Mouse (Mus musculus): Measurements from ENCODE around the gene Kalrn.
"Not testable (repeated sequence)": the region's sequence is repeated elsewhere in the genome, so short reads cannot be mapped to it uniquely, and the experiment has no call there.

The Kalrn gene

DNA sequence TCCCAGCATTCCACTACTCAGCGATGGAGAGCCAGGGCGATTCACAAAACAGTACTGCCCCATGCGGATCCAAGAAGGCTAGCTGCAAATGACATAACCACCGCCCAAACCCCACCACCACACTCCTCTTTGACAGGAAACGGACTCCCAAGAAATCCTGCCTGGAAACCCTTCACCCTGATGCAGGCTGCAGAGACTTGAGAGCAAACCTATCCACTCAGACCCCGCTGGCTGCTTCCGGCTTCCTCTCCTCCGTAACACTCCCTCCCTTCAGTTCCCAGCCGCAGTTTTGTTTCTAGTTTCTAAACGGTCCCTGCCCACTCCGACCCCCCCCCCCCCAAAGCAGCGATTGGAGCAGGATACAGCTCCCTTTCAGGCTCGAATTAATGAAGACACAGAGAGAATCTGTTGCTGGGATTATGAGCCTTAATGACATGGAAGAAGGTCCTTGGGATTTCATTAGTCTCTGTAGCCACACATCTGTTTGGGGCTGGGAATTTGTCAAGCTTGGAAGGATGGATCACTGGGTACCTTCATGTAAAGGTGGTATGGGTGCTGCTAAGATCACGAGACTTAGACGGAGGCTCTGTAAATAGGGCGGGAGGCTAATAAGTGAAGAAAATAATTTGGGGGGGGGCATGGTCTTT lies 478.8 kb downstream of the Kalrn start:
- peak; percentile 55 for DNase-seq

DNA sequence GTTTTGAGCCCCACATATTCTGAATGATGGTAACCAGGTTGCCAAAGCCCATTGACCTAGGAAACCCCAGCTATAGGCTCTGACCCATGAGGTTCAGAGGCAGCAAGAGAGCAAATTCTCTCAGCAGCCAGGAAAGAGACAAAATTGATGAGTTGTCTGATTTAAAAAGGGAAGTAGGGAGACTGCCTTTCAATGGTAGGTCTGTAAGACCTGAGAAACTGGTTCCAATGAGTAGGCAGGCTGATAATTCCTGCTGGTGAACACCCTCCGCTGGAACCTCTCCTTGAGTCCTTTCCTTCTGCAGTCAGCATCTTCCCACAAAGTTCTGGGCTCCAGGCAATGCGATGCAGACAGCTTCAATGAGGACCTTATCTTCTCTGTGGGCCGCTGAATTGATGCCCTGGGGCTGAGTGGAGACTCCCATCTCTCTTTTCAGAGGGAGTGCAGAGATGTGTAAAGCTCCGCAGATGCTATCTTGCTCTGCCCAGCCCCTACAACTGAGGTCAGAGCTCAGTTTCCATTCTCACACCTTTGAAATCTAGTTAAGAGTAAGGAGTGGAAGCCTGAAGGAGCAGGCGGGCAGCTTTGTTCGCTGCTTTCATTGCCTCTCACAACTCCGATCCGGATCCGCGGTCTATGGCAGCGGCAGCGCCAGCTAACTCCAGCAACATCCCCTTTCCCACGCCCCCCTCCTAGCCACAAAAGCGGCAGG lies 479.4 kb downstream of the Kalrn start:
- DNase-seq: no peak

DNA sequence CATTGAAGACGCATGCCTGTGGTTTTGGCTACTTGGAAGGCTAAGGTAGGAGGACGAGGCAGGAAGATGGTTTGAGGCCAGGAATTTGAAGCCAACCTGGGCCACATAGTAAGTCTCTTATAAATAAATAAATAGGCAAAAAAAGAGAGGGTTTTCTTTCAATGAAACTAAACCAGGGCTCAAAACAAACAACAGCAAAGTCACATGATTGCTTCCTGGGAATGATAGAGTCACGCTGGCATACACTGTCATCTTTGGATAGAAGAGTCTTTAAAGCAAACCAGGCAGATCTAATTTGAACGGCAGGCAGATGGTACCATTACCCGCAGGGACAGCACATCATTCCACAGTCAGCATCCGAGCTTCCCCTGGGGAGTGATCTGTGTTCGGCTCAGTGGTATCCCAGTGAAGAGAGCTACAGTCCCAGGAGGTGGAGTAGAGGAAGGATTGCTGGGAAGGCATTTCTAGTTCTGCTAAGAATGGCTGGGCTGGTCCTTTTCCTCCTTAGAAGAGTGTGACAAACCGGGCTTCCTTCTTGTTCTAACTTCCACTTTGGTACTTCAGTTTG lies 483.7 kb downstream of the Kalrn start:
- no peak for DNase-seq

DNA sequence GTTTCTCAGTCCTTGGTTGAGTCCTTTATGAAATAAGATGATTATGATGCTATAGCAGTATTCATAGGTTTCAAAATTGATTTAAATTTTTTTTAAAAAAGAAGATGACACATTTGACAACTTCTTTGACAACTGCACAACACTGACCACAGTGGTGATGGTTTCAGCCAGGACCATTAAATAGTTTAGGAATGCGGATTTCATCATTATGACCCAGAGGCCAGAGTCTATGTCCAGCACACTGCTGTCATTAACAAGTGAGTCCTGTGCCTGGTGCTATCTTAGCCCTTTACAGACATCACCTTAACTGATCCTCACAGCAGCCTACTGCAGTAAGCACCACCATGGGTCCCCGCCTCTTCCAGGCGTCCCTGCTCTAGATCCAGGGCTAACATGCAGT lies 484.3 kb downstream of the Kalrn start:
- DNase-seq: no peak

DNA sequence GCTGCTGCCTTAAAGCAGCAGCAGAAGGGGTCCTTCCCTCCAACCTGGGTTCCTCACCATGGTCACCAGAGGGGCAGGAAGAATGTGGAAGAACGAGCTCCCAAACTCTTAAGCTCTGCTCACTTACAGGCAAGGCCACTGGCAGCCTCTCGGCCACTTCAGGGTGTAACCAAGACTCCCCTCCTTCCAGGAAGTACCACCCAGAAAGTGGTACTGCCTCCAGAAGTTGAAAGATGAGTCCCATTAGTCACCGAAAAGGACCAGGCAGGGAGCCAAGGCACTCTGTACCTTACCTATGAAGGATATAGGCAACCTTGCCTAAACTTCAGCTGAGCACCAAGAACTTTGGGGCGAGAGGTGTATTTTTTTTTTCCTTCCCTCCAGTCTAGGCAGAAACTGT lies 485.0 kb downstream of the Kalrn start:
- DNase-seq: no peak

DNA sequence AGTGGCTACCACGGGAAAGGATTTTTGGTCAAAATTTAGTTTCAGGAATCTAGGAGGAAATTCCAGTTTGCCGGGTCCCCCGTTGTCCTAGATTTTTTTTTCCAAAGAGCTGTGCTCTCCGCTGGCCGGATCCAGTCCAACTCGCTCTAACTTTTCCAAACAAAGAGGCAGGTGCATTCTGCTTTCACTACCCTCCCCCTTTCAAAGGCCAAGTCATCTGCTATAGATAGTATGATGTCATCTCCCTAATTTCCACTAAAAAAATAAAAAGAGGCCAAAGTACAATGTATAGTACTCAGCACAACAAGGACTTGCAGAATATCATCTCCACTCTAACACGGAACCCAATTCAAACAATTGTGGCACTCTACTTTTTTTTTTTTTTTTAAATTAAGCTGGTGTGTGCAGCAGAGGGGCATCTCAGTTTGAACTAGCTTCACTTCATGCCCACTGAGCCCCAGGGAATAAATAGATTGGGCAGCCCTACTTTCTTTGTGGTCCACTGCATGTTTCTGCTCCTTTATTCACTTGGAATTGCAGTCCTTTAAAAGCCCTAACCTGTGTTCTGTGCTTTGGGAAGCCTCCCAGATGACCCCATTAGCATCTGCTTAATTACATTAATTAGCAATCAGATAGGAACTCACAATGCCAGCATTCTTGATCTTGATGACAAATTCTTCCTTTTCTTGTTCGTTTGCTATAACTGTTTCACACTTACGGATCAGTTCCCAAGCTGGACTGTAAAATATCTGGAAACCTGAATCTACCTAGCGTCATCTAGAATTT lies 489.0 kb downstream of the Kalrn start:
- no peak for DNase-seq

DNA sequence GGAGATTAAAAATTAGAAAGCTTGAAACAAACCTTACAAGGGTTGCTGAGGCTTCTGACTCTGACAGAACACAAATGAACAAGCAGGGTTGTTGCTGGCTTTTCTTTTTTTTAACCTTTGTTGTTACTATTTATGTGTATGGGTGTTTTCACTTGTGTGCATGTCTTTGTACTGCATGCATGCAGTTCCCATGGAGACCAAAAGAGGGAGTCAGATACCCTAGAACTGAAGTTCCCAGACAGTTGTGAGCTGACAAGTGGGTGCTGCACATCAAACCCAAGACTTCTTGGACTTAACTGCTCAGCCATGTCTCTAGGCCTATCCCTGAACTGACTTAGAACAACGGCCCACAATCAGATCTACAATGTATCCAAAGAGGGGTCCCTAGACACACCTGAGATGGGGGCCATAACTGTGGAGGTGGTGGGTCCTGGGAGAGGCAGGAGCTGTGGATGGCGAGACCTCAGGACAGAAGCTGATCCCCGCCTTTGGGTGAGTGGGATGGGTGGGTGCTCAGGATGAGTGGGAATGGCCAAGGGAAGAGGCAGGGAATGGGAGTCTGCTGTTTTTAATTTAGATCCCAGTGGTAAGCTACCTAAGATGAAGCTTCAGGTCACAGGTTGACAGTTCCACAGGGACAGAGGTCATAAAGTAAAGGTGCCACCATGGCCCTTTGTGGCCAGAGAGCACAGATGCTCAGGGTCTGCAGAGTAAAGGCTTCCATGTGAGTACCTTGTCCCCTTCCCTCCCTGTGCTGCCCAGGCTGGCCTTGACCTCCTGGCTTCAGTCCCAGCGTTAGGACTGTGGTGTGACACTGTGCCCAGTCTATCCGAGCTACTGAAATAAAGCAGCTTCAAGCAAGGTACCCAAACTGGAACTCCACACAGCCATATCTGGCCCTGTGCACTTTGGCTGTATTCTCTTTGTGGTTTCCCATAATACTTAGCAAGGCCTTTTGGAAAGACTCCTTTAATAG lies 490.6 kb downstream of the Kalrn start:
- no peak for DNase-seq

DNA sequence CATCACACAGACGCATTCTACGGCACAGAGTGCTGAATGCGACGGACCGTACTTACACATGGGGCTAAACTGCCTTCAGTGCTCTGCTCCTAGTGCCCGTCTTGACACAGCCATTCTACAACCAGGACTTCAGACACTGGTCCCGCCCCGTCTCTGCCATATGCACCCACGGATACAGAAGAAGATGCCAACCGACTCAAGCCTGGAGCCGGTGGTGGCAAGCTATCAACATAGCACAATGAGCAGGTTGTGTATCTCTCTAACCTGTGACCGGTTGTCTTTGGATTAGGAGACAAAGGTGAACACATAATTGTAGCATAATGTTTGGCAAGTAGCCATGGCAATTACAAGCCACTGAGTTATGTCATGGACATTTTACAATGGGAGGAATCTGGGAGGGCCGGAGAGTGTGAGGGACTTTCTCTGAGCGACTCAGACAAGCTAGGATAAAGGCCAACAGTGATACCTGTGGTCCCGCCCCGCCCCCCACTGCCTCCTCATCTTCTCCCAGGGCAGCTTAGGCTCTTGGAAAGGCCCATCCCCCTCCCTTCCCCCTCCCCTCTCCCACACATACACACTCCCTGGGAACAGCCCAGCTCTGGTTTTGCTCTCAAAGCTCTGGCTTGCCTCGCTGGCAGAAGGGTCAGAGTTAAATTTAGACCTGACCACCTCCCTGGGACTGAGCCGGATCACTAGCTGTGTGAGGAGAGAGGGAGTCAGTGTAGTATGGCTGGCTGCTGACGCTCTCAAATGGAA lies 491.5 kb downstream of the Kalrn start:
- DNase-seq: no peak

DNA sequence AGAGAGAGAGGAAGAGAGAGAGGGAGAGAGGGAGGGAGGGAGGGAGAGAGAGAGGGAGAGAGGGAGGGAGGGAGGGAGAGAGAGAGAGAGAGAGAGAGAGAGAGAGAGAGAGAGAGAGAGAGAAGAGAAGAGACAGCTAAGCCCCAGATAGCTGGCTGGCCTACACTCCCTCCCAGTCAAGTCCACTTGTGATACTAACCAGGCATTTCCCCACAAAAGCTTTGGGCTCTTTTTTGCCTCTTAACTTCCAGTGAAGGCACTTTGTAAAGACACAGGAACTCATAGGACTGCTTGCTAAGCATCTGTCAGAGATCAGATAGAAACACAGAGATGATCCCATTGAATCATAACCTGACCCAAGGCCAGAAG lies 492.0 kb downstream of the Kalrn start:
- not testable (repeated sequence) for DNase-seq

DNA sequence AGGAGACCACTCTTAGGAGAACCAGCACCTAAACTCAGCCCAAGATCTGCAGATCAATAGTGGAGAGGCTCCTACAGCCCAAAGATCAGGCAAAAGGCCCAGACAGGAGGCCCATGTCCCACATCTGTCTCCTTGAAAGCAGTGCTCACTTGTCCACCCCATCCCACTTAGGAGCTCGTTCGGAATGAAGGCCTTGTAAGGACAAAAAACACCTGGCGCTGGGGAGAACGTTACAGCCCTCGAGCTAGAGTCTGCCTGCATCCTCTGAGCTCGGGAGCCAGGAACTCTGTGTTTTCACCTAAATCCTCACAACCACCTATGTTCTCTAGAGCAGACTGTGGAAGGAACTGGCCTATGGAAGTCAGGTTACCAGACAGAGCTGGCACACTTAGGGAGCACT lies 492.5 kb downstream of the Kalrn start:
- DNase-seq: no peak

DNA sequence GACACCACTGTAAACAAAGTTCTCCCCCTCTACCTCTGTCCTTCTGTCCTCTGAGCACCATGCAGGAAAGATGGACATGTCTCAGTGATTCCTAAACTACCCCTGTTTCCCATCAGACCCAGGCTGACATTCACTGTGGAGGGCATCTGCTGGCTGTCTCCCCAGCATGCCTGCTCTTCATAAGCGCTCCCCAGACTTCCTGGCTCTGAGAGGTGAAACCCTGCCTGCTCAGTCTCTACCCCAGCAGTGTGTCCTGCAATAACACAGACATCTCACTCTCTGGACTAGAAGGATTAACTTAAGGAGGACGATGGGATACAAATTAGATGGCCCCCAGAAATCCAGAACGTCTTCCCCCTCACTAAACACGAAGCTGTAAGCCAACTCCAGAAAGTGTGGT lies 493.8 kb downstream of the Kalrn start:
- no peak for DNase-seq

DNA sequence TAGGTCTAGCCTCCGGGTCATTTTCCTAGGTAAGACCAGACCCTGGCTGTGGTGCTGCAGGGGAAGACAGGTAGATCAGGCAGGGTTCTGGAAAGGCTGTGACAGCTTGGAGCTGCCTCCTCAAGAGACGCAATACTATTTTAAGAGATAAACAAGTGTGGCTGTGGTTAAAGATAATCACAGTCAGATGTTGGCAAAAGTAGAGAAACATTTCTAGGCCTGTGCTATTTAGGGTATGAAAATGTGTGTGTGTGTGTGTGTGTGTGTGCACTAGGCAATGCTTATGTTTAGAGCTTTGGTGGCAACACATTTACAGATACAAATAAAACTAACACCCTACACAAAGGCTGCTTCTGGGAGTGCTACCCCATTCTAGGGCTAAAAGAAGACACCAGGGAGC lies 494.6 kb downstream of the Kalrn start:
- DNase-seq: no peak

DNA sequence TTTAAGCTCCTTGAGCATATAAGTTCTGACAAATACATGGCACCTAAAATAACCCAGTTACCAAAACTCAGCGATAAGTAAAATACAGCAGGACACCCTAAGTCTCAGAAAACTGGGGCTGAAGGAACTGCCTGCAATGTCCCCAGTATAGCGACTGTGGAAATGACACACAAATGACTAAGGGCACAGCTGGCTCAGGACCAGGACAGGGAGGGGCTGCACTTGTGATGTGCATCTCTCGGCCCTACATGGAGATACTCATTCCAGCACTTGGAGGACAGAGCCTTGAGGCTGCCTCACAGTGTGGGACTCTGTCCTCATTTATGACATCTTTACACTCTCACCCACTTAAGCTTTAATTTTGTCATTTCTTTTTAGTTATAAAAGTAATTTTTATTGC lies 497.2 kb downstream of the Kalrn start:
- DNase-seq: no peak

DNA sequence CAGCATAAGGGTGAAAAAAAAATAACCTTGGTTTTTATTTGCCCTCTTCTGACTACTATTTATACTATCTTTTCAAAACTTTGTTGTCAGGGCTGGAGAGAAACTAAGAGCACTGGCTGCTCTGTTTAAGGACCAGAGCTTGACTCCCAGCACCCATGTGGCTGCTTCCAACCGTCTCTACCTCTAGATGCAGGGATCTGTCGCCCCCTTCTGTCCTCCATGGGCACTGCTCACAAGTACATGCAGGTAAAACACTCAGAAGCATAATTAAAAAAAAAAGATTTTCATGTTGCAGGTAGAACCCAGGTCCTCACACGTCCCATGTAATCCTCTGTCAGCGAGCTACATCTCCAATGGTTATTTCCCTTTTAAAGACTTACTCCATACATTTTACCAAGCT lies 499.4 kb downstream of the Kalrn start:
- no peak for DNase-seq

DNA sequence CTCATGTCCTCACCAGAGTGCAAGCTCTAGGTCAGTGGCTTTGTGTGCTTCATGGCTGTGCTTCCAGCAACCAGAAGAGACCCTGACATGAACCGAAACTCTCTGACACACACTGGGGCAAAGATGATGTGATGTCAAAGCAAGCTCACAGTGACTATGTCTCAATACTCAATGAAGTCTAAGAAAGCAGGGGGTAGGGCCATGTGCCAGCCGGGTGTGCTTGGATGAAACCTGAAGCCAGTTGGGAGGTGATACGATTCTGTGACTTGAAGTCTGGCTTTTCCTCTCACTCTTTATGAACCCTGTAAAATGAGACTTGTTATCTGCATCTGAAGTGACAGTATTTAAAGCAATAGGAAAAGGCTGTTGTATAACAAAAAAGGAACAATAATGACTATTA lies 501.2 kb downstream of the Kalrn start:
- no peak for DNase-seq

DNA sequence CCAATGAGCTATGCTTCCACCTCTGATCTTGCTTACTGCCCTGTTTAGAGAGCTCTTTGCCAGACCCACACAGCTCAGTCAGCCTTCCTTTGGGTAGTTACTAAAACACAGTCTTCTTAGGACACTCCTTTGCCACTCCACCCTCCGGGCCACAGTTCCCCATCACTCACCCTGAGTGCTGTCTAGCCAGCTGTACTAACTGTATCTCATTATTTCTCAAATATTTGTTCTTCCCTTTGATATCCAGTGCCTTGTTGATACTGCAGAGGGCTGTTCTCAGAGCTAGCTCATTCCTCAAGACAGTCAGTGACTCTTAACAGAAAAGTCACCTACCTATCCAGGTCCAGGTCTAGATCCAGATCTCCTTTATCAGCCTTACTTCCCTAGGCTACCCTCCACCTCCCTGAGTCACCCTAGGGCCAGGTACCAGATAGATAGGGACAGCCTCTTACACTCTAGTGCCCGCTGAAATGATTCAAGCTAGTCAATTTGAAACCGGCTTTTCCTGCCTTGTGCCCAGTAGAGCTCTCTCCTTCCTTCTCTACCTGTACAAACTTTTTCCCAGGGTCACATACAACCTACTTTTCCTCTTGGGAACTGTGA lies 502.0 kb downstream of the Kalrn start:
- DNase-seq: no peak

DNA sequence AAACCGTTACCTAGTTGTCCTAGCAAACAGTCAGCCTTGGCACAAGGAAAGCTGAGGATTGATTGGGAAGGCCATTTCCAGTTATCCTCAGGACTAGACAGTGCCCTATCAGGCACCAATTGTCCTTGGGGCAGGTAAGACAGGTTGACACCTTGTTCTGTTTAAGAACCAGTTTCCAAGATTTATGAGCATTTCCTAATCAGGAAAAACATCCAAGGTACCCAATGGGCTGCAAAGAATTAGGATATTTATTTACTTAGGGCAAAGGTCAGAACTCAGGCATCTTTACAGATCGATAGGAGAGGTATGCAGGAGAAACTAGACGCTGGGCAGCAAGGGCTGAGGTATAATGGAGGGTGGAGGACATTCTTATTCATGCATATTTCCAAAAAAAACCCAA lies 503.9 kb downstream of the Kalrn start:
- DNase-seq: no peak

DNA sequence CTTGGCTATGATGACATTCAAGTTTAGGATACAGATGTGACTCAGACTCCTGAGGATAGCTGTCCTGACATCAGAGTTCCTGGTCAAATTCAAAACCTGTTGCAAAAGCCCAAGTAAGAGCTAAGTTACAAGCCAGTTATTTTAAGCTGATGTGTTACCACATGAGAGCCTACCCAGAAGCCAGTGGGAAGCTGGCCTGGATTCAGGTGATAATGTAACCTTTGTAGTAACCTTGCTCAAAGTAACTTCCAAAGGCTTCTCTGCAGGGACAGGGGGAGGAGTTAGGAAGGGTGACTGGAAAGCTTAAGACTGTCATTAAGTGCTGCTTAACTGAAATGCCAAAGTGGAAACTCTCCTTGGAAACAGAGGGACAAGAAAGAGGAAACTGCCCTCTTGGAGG lies 506.4 kb downstream of the Kalrn start:
- DNase-seq: no peak

DNA sequence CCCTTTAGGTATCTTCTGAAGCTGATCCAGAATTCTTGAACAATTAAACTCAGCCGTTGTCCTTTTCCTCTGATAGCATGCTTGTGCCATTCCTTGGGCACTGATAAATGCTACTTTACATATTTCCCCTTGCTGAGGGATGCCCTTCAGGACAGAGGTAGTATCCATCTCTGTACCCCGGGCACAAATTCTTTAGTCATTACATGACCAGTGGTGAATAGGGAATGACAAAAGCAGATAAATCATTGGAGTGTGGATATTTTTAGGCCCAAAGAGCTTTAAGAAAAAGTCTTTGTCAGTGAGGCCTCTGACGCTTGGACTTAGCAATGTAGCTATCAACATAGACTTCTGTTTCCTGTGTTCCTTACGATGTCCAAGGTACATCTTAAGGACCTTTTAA lies 507.0 kb downstream of the Kalrn start:
- no peak for DNase-seq

DNA sequence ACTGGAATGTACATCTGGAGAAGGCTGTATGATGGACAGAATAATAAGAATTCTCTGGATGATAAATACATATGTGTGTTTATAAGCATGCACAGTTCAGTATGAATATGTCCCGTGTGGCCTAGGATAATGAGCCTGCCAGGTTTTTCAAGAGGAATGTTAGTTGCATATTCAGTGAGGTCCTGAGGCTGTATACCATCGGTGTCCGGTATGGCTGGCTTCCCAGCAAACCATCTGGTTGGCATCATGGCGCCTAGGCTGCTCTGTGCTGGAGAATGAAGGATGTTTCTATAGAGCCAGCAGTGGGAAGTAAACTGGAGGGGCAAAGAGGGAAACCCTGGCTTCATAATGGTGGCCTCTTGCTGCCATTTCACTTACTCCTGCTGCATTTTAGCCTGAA lies 510.0 kb downstream of the Kalrn start:
- DNase-seq: no peak

DNA sequence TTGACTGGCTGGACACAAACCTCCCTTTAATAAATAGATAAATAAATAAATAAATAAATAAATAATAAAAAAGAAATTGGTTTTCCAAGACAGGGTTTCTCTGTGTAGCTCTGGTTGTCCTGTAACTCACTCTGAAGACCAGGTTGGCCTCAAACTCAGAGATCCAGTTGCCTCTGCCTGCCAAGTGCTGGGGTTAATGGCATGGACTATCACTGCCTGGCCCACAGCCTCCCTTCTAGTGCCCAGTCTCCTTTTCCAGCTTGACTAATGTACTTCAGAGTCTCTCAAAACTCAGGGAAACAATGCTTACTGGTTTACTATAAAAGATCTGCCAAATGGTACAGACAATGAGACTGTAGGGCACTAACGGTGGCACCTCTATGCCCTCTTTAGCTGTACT lies 511.7 kb downstream of the Kalrn start:
- DNase-seq: no peak

DNA sequence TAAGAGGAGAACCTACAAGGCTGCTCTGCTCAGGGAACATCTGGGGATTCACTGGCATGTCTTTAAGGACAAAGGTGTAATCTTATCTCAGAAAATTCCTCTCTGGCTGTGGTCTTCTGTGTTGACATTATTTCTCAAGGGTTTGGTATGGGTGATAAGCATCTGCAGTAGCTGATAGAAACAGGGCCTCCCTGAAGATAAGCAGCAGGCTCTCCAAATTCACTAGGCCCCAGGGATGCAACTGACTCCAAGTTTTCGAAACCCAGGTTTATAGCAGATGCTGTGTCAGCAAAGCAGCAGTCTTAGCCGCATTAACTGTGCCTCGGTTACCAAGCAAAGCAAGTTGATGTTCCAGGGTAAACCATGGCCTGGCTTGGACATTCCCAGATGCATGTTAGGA lies 514.7 kb downstream of the Kalrn start:
- DNase-seq: no peak

All from right cerebral cortex, postnatal 25 days (tissue).